In the genomic region with DNA sequence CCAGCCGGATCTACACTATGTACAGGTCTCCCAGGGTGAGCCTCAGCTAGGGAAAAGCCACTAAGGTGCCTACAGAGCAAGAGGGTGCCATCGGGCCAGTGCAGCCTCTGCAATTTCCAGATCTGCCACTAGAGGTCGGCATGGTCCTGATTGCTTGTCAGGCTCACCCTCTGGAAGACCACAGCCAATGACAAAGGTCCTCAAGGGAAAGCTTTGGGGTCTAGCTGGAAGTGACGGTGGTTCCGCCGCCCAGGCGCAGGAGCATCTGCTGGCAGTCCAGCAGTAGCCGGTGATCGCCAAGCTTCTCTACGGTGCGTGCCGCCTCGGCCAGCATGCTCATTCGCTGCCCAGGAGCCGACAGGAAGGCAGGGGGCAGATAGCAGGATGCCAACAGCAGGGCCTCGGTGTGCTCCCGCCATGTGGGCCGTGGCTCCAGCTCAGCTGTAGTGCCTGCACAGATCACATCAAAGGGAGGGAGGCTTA, we compare ENCODE assay signal across 8 mouse cellular contexts. TPM values are rescaled to one million over a fixed set of nuclear protein-coding genes. Genes with fewer than 3 reads are reported as not detected.
DNase-seq lines count a peak whose midpoint lies in the region; ATAC-seq and TF ChIP-seq lines count a peak whose summit lies in the region.

No protein-coding gene starts in this region.

- H3K27ac ChIP-seq in left cerebral cortex, adult 2 months: peak overlapping the region; percentile 45; the same call in 1 of the 2 replicates

- H3K4me3 ChIP-seq in left cerebral cortex, adult 2 months: no peak overlapping the region

- peak; percentile 86 for ATAC-seq in megakaryocyte, adult 5-6 weeks (ENCODE audit: poor library complexity, severe bottlenecking)

- intact Hi-C loops in left cerebral cortex, adult 2 months (cut with DNase I): loop anchor here (2.0 to 5.0 kb wide), 3 partner anchors 93 to 317 kb away; no protein-coding TSS in a partner anchor

- peak; percentile 100 for TF ChIP-seq CTCF in left cerebral cortex, adult 2 months (IDR thresholded peaks at IDR 0.05)

- DNase-seq in adipocyte (ENCODE audit: low spot score): peak; percentile 87
- peak; percentile 95 for DNase-seq in embryo, embryonic 10 days (ENCODE audit: low spot score)
- peak; percentile 93 for DNase-seq in gastrocnemius, postnatal 10 days
- DNase-seq in hindlimb bud, embryonic 11.5 days (ENCODE audit: extremely low spot score, low read depth, low spot score): peak; percentile 74
- peak; percentile 90 to 96 for DNase-seq in left cerebral cortex, adult 2 months (ENCODE audit: extremely low spot score in 1 of 2, low spot score in 2 of 2)
- DNase-seq in right cerebral cortex, adult 2 months (ENCODE audit: low spot score in 2 of 2): peak; percentile 96 to 97
- DNase-seq in urinary bladder, postnatal 10 days (ENCODE audit: low spot score): peak; percentile 76

RNA-seq across cellular contexts. Expression of a gene that starts 22.6 kb away (rescaled TPM):
- 10 to 100 TPM; 24.2 to 29.1 TPM for total RNA-seq in gastrocnemius, postnatal 10 days (2021)
- 10 to 100 TPM; 50.1 to 66.1 TPM for total RNA-seq in left cerebral cortex, adult 2 months (2021)
- 27.5 and 37.3 TPM in 2 replicates for total RNA-seq in megakaryocyte, adult 5-6 weeks (2015)
- 27.6 and 43.3 TPM in 2 replicates for total RNA-seq in megakaryocyte, adult 5-6 weeks (2017)
